Mouse (Mus musculus): ENCODE results near the gene Fshb.

Gene Fshb

GRCm38 (mm10) chr2:107059556-107059955 is at the start of gene Fshb:
TSS of gene Fshb (minus strand) at chr2:107059656.
- no peak for DNase-seq (ENCODE audit: low read depth, low spot score)

GRCm38 (mm10) chr2:107084256-107084655 is 24.8 kb upstream of the Fshb start:
- no peak for DNase-seq (ENCODE audit: low read depth, low spot score)

- DNase-seq (ENCODE audit: low read depth, low spot score) = peak; percentile 51
Observed at GRCm38 (mm10) chr2:107083071-107083885, 23.8 kb upstream of the Fshb start.

GRCm38 (mm10) chr2:107063260-107063659 is 3.8 kb upstream of the Fshb start:
- no peak for DNase-seq (ENCODE audit: low read depth, low spot score)

GRCm38 (mm10) chr2:107045955-107046354 is 13.5 kb downstream of the Fshb start:
- DNase-seq (ENCODE audit: low read depth, low spot score) = peak; percentile 46

- DNase-seq (ENCODE audit: low read depth, low spot score) = peak; percentile 70
Observed at GRCm38 (mm10) chr2:107040816-107041215, 18.6 kb downstream of the Fshb start.

- peak; percentile 79 for DNase-seq (ENCODE audit: low read depth, low spot score)
Observed at GRCm38 (mm10) chr2:107035980-107036379, 23.5 kb downstream of the Fshb start.

- DNase-seq (ENCODE audit: low read depth, low spot score) = no peak
Observed at GRCm38 (mm10) chr2:107024694-107025093, 34.8 kb downstream of the Fshb start.

- no peak for DNase-seq (ENCODE audit: low read depth, low spot score)
Observed at GRCm38 (mm10) chr2:107022713-107023112, 36.7 kb downstream of the Fshb start.

GRCm38 (mm10) chr2:107019331-107019730 is 40.1 kb downstream of the Fshb start:
- no peak for DNase-seq (ENCODE audit: low read depth, low spot score)

GRCm38 (mm10) chr2:107013161-107013560 is 46.3 kb downstream of the Fshb start:
- DNase-seq (ENCODE audit: low read depth, low spot score) = peak; percentile 78

- DNase-seq (ENCODE audit: low read depth, low spot score) = no peak
Observed at GRCm38 (mm10) chr2:107012318-107012717, 47.1 kb downstream of the Fshb start.

GRCm38 (mm10) chr2:107010160-107010559 is 49.3 kb downstream of the Fshb start:
- DNase-seq (ENCODE audit: low read depth, low spot score) = peak; percentile 21

GRCm38 (mm10) chr2:107006378-107006777 is 53.1 kb downstream of the Fshb start:
- DNase-seq (ENCODE audit: low read depth, low spot score) = peak; percentile 65
